Mouse (Mus musculus) megakaryocyte, embryonic 14.5 days (primary cell): ENCODE results near the gene Stk19.
"Not testable (repeated sequence)": the region's sequence is repeated elsewhere in the genome, so short reads cannot be mapped to it uniquely, and the experiment has no call there.

Source experiments
- FLI1 ChIP-seq: IDR thresholded peaks from 2 replicates; pipeline ENCODE4 v1.6.1; 2012; ENCODE audit warnings: low read length, inconsistent platforms, mixed read lengths
- GATA1 ChIP-seq: IDR thresholded peaks from 3 replicates; pipeline ENCODE4 v1.6.1; 2012; ENCODE audit warnings: mixed read lengths, low read length, inconsistent platforms, borderline replicate concordance

GRCm38 (mm10) chr17:34813747-34814146 lies 23.0 kb downstream of the Stk19 start:
- TF ChIP-seq GATA1, FLI1: not testable (repeated sequence)
